Mouse (Mus musculus): ENCODE data around the gene Tln2.

- TF ChIP-seq GATA1 (IDR thresholded peaks at IDR 0.05; ENCODE audit: low read length), result no peak
- TF ChIP-seq TAL1 (IDR thresholded peaks at IDR 0.05; ENCODE audit: low read length), result no peak
These were observed 159.9 kb downstream of the Tln2 start for GRCm38 (mm10) chr9:67399563-67399962.
